Mouse (Mus musculus) kidney, adult 8-10 months (tissue): Measurements from ENCODE around the gene Idh3a.

Experiments
- DNase-seq, 2 experiments: peaks; one replicate each; pipeline ENCODE4 v3.0.0; 2022

Gene Idh3a

GRCm38 (mm10) chr9:54652778-54653177 is 66.6 kb downstream of the Idh3a start:
- DNase-seq = no peak
